Mouse (Mus musculus) kidney, adult 2 months (tissue): ENCODE results near the gene Dupd1.

Experiments
- CTCF ChIP-seq: fragments of 200-500 bp; conservative IDR thresholded peaks from 2 replicates; pipeline ENCODE4 v1.5.1; 2011; ENCODE audit warnings: low read depth, mild to moderate bottlenecking, control low read depth, low read length, moderate library complexity, mixed read lengths; ENCODE audit not compliant: insufficient read depth, insufficient read length
- POLR2A ChIP-seq: fragments of 200-500 bp; IDR thresholded peaks from one replicate; pipeline ENCODE4 v1.6.1; 2011; ENCODE audit warnings: low read depth, low read length, control low read depth

- peak; percentile 42 for TF ChIP-seq CTCF
- no peak for TF ChIP-seq POLR2A
Observed at GRCm38 (mm10) chr14:21748142-21748870, 33.9 kb upstream of the Dupd1 start.
